Mouse (Mus musculus): ENCODE data around the gene Spata31d1c.

The Spata31d1c gene

GRCm38 (mm10) chr13:65032758-65033157, at the start of gene Spata31d1c:
Gene Spata31d1c (plus strand): TSS chr13:65033058.
- DNase-seq: no peak

DNA sequence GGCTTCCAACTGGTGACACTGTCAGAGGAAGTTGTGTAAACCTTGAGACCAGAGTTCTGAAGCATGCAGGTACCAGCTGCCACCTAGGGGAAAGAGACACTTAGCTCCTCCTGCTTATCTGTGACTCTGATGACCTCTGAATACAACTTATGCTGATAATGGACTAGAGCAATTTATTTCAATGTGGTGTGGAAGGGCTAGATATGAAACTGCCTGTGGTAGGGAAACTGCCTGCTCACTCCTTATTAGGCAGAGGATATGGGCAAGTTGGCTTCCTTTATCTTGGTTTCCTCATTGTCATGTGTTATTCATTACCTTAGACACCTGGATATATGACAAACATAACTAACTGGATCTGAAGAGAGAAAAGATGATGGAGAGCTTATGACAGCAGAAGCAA, 44.0 kb upstream of the Spata31d1c start:
- no peak for DNase-seq

DNA sequence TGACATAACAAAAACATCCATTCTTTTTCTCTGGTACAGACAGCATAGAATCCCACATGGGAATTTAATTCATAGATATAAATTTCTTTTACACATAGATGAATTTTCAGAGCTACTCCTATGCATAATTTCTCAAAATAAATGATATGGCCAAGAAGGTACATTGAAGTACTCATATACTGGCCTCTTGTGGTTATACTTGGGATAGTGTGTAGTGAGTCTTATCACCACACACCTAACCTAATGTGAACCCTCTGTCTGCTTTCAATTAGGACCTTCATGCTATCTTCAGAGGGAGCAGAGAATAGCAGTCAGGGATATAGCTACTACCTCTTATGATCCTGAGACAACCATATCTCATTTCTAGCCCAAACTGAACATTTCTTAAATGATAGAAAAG, 27.4 kb upstream of the Spata31d1c start:
- no peak for DNase-seq

DNA sequence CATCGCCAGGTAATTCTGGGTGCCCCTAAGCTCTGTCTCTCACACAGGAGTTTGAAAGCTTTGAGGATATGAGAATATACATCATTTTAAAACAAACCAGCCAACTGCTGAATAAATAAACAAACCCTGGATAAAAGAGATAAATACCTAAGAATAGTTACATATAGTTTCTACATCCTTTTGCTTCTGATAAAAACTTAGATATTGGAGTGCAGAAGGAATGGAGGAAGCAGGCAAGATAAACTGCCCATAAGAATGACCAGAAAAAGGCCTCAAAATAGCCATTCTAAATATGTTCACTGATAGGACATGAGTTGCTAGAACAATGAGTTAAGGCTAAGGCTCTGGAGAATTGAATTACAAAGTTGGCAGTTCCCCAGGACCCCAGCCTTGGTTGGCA, 26.1 kb upstream of the Spata31d1c start:
- DNase-seq: no peak

DNA sequence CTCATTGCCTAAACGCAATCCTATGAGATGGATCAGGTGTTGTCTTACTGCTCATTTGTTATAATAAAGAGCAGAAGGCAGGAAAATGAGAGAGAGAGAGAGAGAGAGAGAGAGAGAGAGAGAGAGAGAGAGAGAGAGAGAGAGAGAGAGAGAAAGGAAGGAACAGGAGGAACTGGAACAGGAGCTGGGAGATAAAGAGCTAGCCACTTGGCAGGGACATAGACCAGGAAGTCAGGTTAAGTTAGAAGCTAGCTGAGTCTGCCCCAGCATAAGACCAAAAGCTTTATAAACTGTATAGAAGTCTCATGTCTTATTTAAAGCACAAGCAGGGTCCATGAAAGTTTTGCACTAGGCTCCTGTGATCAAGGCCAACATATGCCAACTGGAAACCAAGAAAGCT, 24.9 kb upstream of the Spata31d1c start:
- no peak for DNase-seq

- DNase-seq: no peak
Observed at GRCm38 (mm10) chr13:65011052-65011738, 21.7 kb upstream of the Spata31d1c start.

DNA sequence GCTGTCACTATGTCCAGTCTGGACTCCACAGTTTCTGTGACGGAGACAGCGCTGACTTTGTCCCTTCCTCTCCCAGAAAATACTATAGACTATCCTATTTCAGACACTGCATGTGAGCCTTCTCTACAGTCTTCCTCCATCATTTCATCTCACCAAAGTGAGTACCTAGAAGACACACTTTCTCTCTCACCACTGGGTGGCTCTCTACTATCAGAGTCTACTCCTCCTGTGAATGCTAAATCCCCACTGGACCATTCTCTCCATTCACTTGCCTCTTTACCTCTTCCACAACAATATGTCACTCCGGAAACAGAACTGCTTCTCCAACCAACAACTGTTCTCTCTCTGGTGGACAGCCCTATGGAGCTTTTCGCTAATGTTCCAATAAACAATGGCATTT, 2.2 kb downstream of the Spata31d1c start:
- DNase-seq: no peak

- no peak for DNase-seq
Observed at GRCm38 (mm10) chr13:65052660-65053059, 19.8 kb downstream of the Spata31d1c start, which contains the start of gene Prss47. Gene Prss47 (minus strand): TSS chr13:65052760.

DNA sequence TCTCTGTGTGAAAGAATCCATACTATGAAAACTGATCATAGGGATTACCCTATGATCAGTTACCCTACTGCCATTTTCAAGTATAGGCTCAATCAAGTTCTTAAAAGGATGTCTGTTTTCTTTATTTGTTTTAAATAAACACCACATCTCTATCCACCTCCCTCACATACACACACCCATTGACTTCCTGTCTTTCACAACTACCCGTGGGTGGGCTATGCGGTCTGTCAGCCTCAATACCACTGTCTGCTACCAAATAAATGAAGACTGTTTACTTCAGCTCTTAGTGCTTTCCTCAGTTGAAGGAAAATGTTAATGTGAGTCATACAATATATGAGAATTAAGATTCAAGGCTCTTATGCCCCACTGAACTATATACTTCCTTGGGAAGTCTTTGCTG, 37.1 kb downstream of the Spata31d1c start:
- no peak for DNase-seq
